Mouse (Mus musculus): ENCODE data around the gene Fam117a. TPM values are rescaled to one million over a fixed set of nuclear protein-coding genes. Genes with fewer than 3 reads are reported as not detected.
A peak's percentile ranks its signal among the peaks of the same experiment; 100 is the strongest.

Fam117a gene
- polyA plus RNA-seq, 1 experiment from 2014 or later, result 13.8 TPM

GRCm38 (mm10) chr11:95333805-95334204, 3.0 kb upstream of the Fam117a start:
- Histone ChIP-seq H3K9ac (no peak overlapping the region), H3K4me3 (no peak overlapping the region), H3K27me3 (no peaks in the 10 kb centered on the region), H3K4me2 (no peak overlapping the region), H3K27ac (no peak overlapping the region), H3K9me3 (no peaks in the 10 kb centered on the region), H3K36me3 (no peaks in the 10 kb centered on the region), H3K4me1 (peaks cover 20% of the 10 kb centered on the region)
- WGBS, result 76% methylated on average over 9 of the region's 9 CpGs
- no peak for ATAC-seq (ENCODE audit: borderline replicate concordance, extremely low read depth, low FRiP score, low TSS enrichment)

DNA sequence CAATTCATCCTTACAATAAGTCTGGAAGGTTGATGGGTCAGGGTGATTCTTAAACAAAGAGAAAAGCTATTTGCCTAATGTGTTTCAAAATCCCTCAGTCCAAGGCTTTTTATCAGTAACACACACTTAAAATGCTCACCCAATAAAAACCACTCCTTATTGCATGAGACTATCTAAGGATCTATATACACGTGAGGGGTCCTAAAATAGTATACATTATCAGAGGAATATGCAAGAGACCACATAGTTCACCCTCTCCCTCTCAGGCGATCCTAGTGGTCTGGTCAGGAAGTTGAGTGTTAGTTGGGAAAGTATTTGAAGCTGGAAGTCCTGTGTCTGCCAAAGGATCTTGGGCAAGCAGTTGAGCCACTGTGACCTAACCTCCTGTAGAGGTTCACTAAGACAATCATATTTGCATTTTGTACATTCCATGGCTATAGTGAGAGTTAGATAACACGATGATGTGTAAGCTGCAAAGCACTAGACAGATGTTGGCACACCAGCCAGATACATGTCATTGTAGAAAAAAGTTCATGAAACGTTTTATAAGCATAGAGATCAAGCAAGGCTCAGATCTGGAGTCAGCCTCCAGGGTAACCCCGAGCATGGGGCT, 2.3 kb upstream of the Fam117a start:
- no peak overlapping the region for H3K9ac ChIP-seq
- H3K4me1 ChIP-seq, result peaks cover 28% of the 10 kb centered on the region
- no peaks in the 10 kb centered on the region for H3K27me3 ChIP-seq
- no peak overlapping the region for H3K4me2 ChIP-seq
- no peak for ATAC-seq (ENCODE audit: borderline replicate concordance, extremely low read depth, low FRiP score, low TSS enrichment)
- no peaks in the 10 kb centered on the region for H3K36me3 ChIP-seq
- no peak overlapping the region for H3K27ac ChIP-seq
- WGBS, result 31% methylated on average over 5 of the region's 5 CpGs
- H3K4me3 ChIP-seq, result no peak overlapping the region
- no peaks in the 10 kb centered on the region for H3K9me3 ChIP-seq

- peaks cover 38% of the 10 kb centered on the region for H3K4me1 ChIP-seq
- under 1% methylated on average over 48 of the region's 50 CpGs for WGBS
- no peaks in the 10 kb centered on the region for H3K27me3 ChIP-seq
- peak; percentile 66 for ATAC-seq (ENCODE audit: borderline replicate concordance, extremely low read depth, low FRiP score, low TSS enrichment)
- H3K4me2 ChIP-seq, result peak overlapping the region; percentile 94
- peak overlapping the region; percentile 74 for H3K27ac ChIP-seq
- H3K9me3 ChIP-seq, result no peaks in the 10 kb centered on the region
- H3K4me3 ChIP-seq, result peak overlapping the region; percentile 93
- peak overlapping the region; percentile 73 for H3K9ac ChIP-seq
- no peaks in the 10 kb centered on the region for H3K36me3 ChIP-seq
Measured at GRCm38 (mm10) chr11:95337129-95337813, 453 bp downstream of the Fam117a start.

- no peak for ATAC-seq (ENCODE audit: borderline replicate concordance, extremely low read depth, low FRiP score, low TSS enrichment)
- Histone ChIP-seq H3K27me3 (no peaks in the 10 kb centered on the region), H3K9ac (peak overlapping the region; percentile 73), H3K27ac (0 out of 2 replicates have a peak overlapping the region, but pooled peaks have one; percentile 18), H3K9me3 (no peaks in the 10 kb centered on the region), H3K36me3 (no peaks in the 10 kb centered on the region), H3K4me1 (peaks cover 44% of the 10 kb centered on the region), H3K4me2 (peak overlapping the region; percentile 94), H3K4me3 (peak overlapping the region; percentile 93)
- WGBS, result 19% methylated on average over 9 of the region's 9 CpGs
Measured at GRCm38 (mm10) chr11:95337846-95338342, 1.1 kb downstream of the Fam117a start.

DNA sequence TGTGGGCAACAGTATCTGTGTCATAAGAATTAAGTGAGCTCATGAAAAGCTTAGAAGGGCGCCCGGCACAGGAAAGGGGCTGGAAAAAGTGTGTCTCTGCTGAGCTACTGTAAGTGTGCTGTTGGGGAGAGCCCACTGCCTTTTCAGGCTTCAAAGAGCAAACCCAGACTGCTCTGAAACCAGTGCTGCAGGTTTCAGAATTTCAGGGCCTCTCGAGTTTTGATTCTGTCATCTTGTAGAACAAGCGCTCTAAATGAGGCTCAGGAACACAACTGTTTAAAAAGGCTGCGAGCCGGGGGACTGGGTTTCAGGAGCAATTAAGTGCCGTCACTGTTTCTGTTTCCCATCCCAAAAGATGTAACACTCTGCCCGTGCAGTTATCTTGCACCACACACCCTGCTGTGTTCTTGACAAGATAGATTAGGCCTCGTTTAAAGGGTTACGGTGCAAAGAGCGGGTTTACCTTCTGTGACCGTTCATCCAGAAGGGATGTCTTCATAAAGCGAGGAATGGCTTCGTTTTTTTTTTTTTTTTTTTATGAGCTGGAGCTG, 2.7 kb downstream of the Fam117a start:
- WGBS, result 17% methylated on average over 14 of the region's 14 CpGs
- peak overlapping the region; percentile 70 for H3K27ac ChIP-seq
- H3K4me3 ChIP-seq, result 0 out of 2 replicates have a peak overlapping the region, but pooled peaks have one; percentile 11
- no peaks in the 10 kb centered on the region for H3K36me3 ChIP-seq
- no peaks in the 10 kb centered on the region for H3K9me3 ChIP-seq
- H3K4me2 ChIP-seq, result peak overlapping the region; percentile 94
- H3K9ac ChIP-seq, result peak overlapping the region; percentile 19; the same call in 1 of the 2 replicates
- H3K4me1 ChIP-seq, result peaks cover 61% of the 10 kb centered on the region
- ATAC-seq (ENCODE audit: borderline replicate concordance, extremely low read depth, low FRiP score, low TSS enrichment), result no peak
- no peaks in the 10 kb centered on the region for H3K27me3 ChIP-seq

DNA sequence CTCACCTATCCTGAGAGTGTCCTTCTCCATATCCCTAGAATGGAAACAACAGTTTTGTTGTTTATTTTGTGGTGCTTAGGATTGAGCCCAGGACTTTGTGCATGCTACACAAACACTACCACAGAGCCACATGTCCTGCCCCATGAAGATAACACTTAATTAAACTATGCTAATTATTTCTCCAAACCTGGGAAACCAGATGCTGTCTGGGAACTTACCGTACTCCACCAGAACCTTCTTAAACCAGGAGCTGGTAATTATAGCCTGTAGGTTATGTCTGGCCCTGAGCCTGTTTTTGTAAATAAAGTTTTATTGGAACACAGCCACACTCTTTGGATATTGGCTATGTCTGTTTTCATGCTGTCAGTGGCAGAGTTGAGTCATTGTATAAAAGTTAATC, 3.4 kb downstream of the Fam117a start:
- Histone ChIP-seq H3K27me3 (no peaks in the 10 kb centered on the region), H3K4me1 (peaks cover 68% of the 10 kb centered on the region), H3K36me3 (no peaks in the 10 kb centered on the region), H3K4me3 (no peak overlapping the region), H3K4me2 (0 out of 2 replicates have a peak overlapping the region, but pooled peaks have one; percentile 94), H3K9ac (no peak overlapping the region), H3K9me3 (no peaks in the 10 kb centered on the region), H3K27ac (no peak overlapping the region)
- ATAC-seq (ENCODE audit: borderline replicate concordance, extremely low read depth, low FRiP score, low TSS enrichment), result no peak
- WGBS, result 77% methylated on average over 1 of the region's 1 CpGs

DNA sequence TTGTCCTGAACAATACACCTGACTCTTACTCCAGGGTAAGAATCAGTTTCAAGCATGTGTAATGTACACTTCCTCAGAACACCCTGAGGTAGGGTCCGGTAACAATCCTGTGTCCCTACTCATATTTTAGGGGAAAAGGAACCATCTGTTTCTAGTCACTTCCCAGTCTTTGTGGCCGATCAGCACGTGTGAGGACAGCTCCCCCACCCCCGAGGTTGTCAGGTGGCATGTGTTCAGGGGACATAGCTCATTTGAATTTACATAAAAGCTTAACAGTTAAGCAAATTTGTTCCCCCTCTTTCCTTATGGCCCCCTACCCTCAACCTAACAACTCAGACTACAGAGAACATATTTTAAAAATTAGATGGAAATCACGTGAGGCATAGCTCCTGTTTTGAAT, 3.8 kb downstream of the Fam117a start:
- H3K4me1 ChIP-seq, result peaks cover 69% of the 10 kb centered on the region
- no peak for ATAC-seq (ENCODE audit: borderline replicate concordance, extremely low read depth, low FRiP score, low TSS enrichment)
- no peaks in the 10 kb centered on the region for H3K27me3 ChIP-seq
- no peak overlapping the region for H3K4me3 ChIP-seq
- H3K9ac ChIP-seq, result no peak overlapping the region
- 52% methylated on average over 5 of the region's 5 CpGs for WGBS
- no peak overlapping the region for H3K4me2 ChIP-seq
- no peaks in the 10 kb centered on the region for H3K36me3 ChIP-seq
- H3K9me3 ChIP-seq, result no peaks in the 10 kb centered on the region
- no peak overlapping the region for H3K27ac ChIP-seq

DNA sequence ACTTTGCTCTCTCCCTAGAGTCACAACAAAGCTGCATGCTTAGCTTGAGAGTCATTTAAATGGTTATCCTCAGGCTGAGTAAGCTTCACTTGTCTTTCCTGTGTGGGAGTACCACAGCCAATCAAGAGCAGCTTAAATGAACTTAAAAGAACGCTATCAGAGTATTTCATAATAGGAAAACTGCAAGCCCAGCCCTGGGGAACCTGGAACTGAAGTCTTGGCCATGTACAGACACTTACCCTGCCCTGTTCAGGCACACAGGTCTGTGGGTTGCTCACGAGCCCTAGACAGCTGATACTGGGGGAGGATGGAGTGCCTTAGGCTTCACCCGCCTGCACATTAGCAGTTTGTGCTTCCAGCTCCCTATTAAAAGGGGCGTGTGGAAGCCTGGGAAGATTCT, 6.4 kb downstream of the Fam117a start:
- Histone ChIP-seq H3K27me3 (no peaks in the 10 kb centered on the region), H3K9ac (no peak overlapping the region), H3K4me3 (no peak overlapping the region), H3K4me2 (no peak overlapping the region), H3K4me1 (peaks cover 55% of the 10 kb centered on the region), H3K36me3 (peaks cover 5% of the 10 kb centered on the region; the same call in 1 of the 2 replicates), H3K27ac (no peak overlapping the region; the same call in 1 of the 2 replicates), H3K9me3 (no peaks in the 10 kb centered on the region)
- WGBS, result 62% methylated on average over 4 of the region's 4 CpGs
- no peak; the same call in 1 of the 2 replicates for ATAC-seq (ENCODE audit: borderline replicate concordance, extremely low read depth, low FRiP score, low TSS enrichment)

GRCm38 (mm10) chr11:95344181-95344580, 7.4 kb downstream of the Fam117a start:
- peak overlapping the region; percentile 75 for H3K27ac ChIP-seq

GRCm38 (mm10) chr11:95350289-95350688, 13.5 kb downstream of the Fam117a start:
- WGBS, result 50% methylated on average over 6 of the region's 6 CpGs
- no peak overlapping the region for H3K4me2 ChIP-seq
- no peak overlapping the region for H3K4me3 ChIP-seq
- no peak overlapping the region for H3K9ac ChIP-seq
- H3K9me3 ChIP-seq, result no peaks in the 10 kb centered on the region
- peaks cover 17% of the 10 kb centered on the region for H3K4me1 ChIP-seq
- H3K27me3 ChIP-seq, result no peaks in the 10 kb centered on the region
- no peak for ATAC-seq (ENCODE audit: borderline replicate concordance, extremely low read depth, low FRiP score, low TSS enrichment)
- no peak overlapping the region; the same call in 1 of the 2 replicates for H3K27ac ChIP-seq
- peaks cover 8% of the 10 kb centered on the region; the same call in 1 of the 2 replicates for H3K36me3 ChIP-seq

More at GRCm38 (mm10) chr11:95344181-95344580, 7.4 kb downstream of the Fam117a start:
- ATAC-seq (ENCODE audit: borderline replicate concordance, extremely low read depth, low FRiP score, low TSS enrichment), result 0 out of 2 replicates have a peak, but pooled peaks have one; percentile 40
- no peaks in the 10 kb centered on the region for H3K9me3 ChIP-seq
- H3K4me1 ChIP-seq, result peaks cover 49% of the 10 kb centered on the region
- H3K36me3 ChIP-seq, result peaks cover 8% of the 10 kb centered on the region; the same call in 1 of the 2 replicates
- H3K27me3 ChIP-seq, result no peaks in the 10 kb centered on the region
- no peak overlapping the region for H3K9ac ChIP-seq
- WGBS, result 50% methylated on average over 2 of the region's 2 CpGs
- no peak overlapping the region; the same call in 1 of the 2 replicates for H3K4me2 ChIP-seq
- no peak overlapping the region for H3K4me3 ChIP-seq

DNA sequence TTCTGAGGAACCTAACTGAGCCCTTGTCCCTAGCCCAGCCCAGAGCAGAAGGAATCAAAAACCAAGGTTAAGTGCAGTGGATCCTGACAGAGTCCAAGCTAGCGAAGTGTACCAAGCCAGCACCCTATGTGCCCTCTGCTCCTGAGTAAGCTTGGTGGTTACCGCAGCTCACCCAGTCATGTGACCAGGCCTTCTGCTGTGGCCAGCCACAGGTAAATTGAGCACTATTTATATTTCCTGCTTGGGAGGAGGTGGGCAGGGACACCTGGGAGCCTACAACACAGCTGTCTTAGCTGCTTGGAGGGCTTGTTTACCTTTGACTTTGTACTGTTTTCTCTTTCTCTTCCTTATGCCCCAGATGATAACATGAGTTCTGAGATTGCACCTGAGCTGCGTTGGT, 14.1 kb downstream of the Fam117a start:
- Histone ChIP-seq H3K4me1 (peaks cover 16% of the 10 kb centered on the region; the same call in 1 of the 2 replicates), H3K27ac (no peak overlapping the region), H3K4me3 (no peak overlapping the region), H3K9me3 (no peaks in the 10 kb centered on the region), H3K4me2 (no peak overlapping the region), H3K36me3 (peaks cover 8% of the 10 kb centered on the region; the same call in 1 of the 2 replicates), H3K9ac (no peak overlapping the region), H3K27me3 (no peaks in the 10 kb centered on the region)
- no peak for ATAC-seq (ENCODE audit: borderline replicate concordance, extremely low read depth, low FRiP score, low TSS enrichment)
- WGBS, result 77% methylated on average over 3 of the region's 3 CpGs

All from lung, embryonic 15.5 days (tissue).